Mouse (Mus musculus) stomach, embryonic 15.5 days (tissue): ENCODE measurements around the gene Napa. TPM values are rescaled to one million over a fixed set of nuclear protein-coding genes. Genes with fewer than 3 reads are reported as not detected.

Experiments used
- ATAC-seq: fragments of 200-750 bp; cut with Nextera tagmentation; 2 replicates; pipeline ENCODE4 v1.8.0; 2017; ENCODE audit warnings: low read depth, moderate number of reproducible peaks, moderate TSS enrichment; ENCODE audit not compliant: insufficient read depth, low FRiP score
- H3K27ac ChIP-seq: fragments of 300-500 bp; sonication (generic); 2 replicates; pipeline ENCODE4 v1.5.1; 2015; ENCODE audit warnings: mild to moderate bottlenecking, inconsistent platforms
- H3K27me3 ChIP-seq: fragments of 300-500 bp; sonication (generic); replicated peaks from 2 replicates; pipeline ENCODE4 v1.6.1; 2015; ENCODE audit warnings: inconsistent platforms
- H3K36me3 ChIP-seq: fragments of 300-500 bp; sonication (generic); 2 replicates; pipeline ENCODE4 v1.6.1; 2015; ENCODE audit warnings: inconsistent platforms
- H3K4me1 ChIP-seq: fragments of 300-500 bp; sonication (generic); 2 replicates; pipeline ENCODE4 v1.6.1; 2015; ENCODE audit warnings: inconsistent platforms
- H3K4me2 ChIP-seq: fragments of 300-500 bp; sonication (generic); 2 replicates; pipeline ENCODE4 v1.6.1; 2015; ENCODE audit warnings: mild to moderate bottlenecking, inconsistent platforms
- H3K4me3 ChIP-seq: fragments of 300-500 bp; sonication (generic); replicated peaks from 2 replicates; pipeline ENCODE4 v1.5.1; 2015; ENCODE audit warnings: inconsistent platforms
- H3K9ac ChIP-seq: fragments of 300-500 bp; sonication (generic); 2 replicates; pipeline ENCODE4 v1.6.1; 2015; ENCODE audit warnings: inconsistent platforms
- H3K9me3 ChIP-seq: fragments of 300-500 bp; sonication (generic); 2 replicates; pipeline ENCODE4 v1.6.1; 2016; ENCODE audit warnings: inconsistent platforms
- WGBS: fragments of 180-500 bp; shearing (Covaris S2); methylation state at CpG from one replicate; pipeline ENCODE4 v1.1.7; 2015; 5-methylcytosine and 5-hydroxymethylcytosine counted together
- polyA plus RNA-seq: library from polyadenylated mRNA; unstranded; fragments of >200 nt; fragmentation: Nextera tagmentation; extraction: Ambion mirVana; gene quantifications from 2 replicates; pipeline ENCODE4 v1.2.1, GENCODE M21; 2015

Gene Napa
- polyA plus RNA-seq = 175 and 176 TPM in 2 replicates

DNA sequence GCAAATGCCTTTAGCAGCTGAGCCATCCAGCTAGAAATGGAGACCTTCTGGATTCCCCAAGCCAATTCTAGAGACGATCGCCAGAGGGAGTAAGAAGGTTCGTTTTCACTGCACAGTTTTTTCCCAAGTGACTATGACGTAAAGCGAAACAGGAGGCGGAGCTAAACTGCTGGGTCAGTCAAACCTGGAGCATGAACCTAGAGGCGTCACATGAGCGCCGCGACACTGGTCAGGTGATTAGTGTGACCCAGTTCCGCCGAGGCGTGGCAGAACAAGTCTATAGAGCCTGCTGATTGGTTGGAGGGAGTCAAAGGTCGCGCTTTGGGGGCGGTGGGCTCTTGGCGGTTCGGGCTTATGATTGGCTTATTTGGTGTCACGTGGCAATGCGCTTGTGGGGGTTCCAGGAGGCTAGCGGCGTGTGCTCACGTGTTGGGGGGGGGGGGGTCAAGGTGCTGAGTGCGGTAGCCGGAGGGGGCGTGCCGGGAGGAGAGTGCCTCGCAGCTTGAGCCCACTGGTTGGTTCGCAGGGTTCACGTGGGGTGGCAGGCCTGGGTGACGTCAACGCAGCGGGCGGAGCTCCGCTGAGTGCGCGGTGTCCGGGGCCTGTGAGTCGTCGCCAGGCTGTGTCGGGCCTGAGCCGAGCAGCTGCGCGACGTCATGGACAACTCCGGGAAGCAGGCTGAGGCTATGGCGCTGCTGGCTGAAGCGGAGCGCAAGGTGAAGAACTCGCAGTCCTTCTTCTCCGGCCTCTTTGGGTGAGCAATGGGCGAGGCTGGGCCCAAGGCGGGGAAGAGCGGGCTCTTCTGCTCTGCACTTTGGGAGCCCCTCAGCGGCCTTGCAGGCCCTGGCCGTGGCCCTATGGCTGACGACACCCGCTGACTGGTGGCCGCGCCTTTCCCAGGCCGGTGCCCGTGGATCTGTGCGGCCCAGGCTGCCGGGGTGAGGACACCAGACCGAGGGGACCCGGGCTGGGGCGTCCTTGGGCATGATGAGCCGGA is at the start of gene Napa:
Napa (plus strand) TSS at position 438 of the 997 bp plus-strand sequence.
- peak; percentile 98 for ATAC-seq
- H3K4me3 ChIP-seq = peak within 1 kb of the TSS; percentile 83
- no peaks in the 10 kb centered on the region for H3K27me3 ChIP-seq
- peak within 1 kb of the TSS; percentile 99 for H3K9ac ChIP-seq
- peaks cover 10% of the 10 kb centered on the region for H3K4me1 ChIP-seq
- H3K36me3 ChIP-seq = no peaks in the 10 kb centered on the region
- H3K9me3 ChIP-seq = no peaks in the 10 kb centered on the region
- peak within 1 kb of the TSS; percentile 87 for H3K27ac ChIP-seq
- WGBS = under 1% methylated on average over 65 of the region's 68 CpGs
- peak within 1 kb of the TSS; percentile 72 for H3K4me2 ChIP-seq

DNA sequence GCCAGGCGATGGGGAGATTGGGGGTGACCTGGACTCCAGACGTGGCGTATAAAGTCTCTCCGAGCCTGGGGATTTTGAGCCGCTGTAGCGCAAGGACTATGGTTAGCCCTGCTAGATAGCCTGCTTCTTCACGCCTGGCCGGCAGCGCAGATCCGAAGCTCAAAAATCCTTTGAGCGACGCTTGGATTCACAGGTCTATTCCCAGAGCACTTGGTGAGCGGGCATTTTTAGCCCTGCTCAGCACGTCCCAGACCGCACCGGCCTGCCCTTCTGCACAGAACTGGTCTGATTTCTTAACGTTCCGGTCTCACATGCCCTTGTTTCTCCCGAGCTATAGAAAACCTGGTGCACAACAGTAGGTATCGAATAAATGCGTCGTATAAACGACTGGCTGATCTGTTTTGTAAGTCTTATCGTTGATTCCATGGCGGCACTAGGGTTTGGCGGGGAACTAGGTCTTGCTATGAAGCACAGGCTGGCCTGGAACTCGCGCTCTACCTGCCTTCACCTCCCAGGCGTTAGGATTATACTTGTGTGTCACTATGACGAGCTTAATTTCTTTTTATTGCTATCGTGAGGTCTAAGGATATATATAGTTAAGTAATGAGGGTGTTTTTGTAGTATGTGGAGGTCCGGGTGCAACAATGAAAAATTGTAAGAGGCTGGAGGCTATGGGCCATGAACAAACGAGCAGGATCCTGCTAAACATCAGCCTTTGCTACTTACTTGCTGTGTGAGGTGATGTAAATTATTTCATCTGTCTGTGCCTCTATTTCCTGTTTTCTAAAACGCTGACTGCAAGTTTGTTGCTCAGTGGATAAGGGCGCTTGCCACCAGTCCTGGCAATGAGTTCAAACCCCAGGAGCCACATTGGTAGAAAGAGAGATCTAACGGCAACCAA is 49.3 kb upstream of the Napa start:
- Histone ChIP-seq H3K27me3 (no peaks in the 10 kb centered on the region), H3K36me3 (no peaks in the 10 kb centered on the region), H3K4me1 (peaks cover 43% of the 10 kb centered on the region), H3K27ac (peak overlapping the region; percentile 82), H3K9ac (peak overlapping the region; percentile 51), H3K4me2 (peak overlapping the region; percentile 67), H3K9me3 (no peaks in the 10 kb centered on the region), H3K4me3 (peak overlapping the region; percentile 85)
- ATAC-seq = no peak
- WGBS = 7% methylated on average over 36 of the region's 36 CpGs

DNA sequence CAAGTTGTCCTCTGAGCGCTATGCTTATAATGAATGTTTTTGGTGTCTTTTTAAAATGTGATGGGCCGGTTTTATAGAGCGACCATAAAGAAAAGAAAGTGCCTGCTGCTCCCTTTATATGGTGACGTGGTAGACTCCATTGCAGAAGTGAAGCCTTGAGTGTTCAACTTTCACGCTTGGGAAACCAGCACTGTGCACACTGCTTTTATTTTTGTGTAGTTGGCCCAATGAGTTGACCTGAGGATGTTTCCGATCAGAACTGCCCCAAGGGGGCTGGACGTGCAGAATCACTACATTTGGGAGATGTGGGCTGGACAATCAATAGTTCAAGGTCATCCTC is 48.7 kb upstream of the Napa start:
- ATAC-seq = no peak
- Histone ChIP-seq H3K4me2 (peak overlapping the region; percentile 67), H3K27ac (no peak overlapping the region), H3K4me3 (peak overlapping the region; percentile 85), H3K4me1 (peaks cover 38% of the 10 kb centered on the region), H3K27me3 (no peaks in the 10 kb centered on the region), H3K9ac (no peak overlapping the region), H3K9me3 (no peaks in the 10 kb centered on the region), H3K36me3 (no peaks in the 10 kb centered on the region)
- 69% methylated on average over 7 of the region's 7 CpGs for WGBS

DNA sequence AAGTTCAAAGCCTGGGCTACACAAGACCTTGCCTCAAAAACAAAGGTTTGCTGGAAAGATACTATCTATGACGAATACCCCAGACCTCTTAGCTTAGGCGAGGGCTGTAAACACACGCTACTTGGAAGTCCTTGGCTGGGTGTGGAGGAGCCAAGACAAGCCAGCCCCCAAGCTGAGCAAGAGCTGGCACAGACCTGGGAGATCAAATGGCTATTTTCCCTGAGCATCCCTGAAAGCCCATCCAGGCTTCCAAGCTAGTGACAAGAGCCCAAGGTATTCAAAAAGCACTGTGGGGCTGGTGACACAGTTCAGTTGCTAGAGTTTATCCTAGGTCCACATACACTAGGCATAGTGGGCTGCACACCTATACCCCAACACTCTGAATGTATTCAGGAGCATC is 47.7 kb upstream of the Napa start:
- ATAC-seq = no peak
- 81% methylated on average over 3 of the region's 3 CpGs for WGBS
- no peaks in the 10 kb centered on the region for H3K36me3 ChIP-seq
- no peak overlapping the region for H3K9ac ChIP-seq
- no peak overlapping the region for H3K27ac ChIP-seq
- H3K4me3 ChIP-seq = peak overlapping the region; percentile 85
- peak overlapping the region; percentile 67 for H3K4me2 ChIP-seq
- peaks cover 29% of the 10 kb centered on the region for H3K4me1 ChIP-seq
- no peaks in the 10 kb centered on the region for H3K27me3 ChIP-seq
- no peaks in the 10 kb centered on the region for H3K9me3 ChIP-seq

DNA sequence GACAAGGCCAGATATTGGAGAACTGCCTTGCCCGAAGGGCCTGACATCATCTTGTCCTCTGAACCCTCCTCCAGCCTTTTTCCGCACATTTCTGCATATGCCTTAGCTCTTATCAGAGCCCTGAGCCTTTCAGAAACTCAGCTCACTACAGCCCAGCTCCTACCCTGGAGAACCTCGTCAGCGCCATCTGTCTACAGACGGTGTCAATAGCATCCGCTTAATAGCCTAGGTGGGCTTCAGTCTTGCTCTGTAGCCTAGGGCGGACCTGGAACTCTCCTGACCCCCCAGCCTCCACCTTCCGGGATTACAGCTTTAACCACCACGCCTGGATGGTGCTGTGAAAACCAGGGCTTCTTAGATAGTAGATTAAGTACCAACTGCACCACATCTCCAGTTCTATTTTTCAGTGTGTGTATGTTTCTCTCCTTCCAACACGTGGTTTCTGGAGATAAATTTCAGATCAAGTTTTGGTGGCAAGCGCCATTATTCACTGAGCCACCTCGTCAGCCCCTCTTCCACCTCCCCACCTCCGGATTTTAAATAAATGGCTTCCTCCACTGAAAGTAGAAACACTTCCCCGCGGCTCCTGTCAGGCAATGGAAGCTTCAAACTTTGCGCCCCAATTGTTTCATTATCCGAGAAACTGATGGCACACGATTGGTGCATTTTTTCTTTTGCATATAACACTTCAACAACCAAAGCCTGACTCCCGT is 46.2 kb upstream of the Napa start:
- Histone ChIP-seq H3K9ac (peak overlapping the region; percentile 47; the same call in 1 of the 2 replicates), H3K4me1 (peaks cover 20% of the 10 kb centered on the region), H3K4me2 (peak overlapping the region; percentile 86), H3K4me3 (peak overlapping the region; percentile 63), H3K27ac (peak overlapping the region; percentile 91), H3K36me3 (no peaks in the 10 kb centered on the region), H3K27me3 (no peaks in the 10 kb centered on the region), H3K9me3 (no peaks in the 10 kb centered on the region)
- 3% methylated on average over 19 of the region's 19 CpGs for WGBS
- peak; percentile 9; the same call in 1 of the 2 replicates for ATAC-seq

DNA sequence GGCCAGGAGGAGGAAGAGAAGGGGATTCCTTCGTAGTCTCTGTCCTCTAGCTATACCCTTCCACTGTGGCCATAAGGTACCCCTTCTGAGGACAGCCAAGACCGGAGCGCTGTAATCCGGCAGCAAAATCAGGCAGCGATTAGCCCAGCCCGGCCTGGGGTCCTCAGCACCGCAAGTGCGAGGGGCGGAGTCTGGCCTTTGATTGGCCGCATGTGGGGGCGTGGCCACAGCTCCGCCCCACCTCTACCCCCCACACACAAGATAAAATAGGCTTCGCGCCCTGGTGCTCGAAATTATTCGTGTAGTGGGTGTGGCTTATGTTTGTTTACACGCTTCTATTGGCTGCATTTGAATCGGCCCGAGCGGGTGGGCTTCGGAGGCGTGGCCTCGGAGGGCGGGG is 45.6 kb upstream of the Napa start:
- under 1% methylated on average over 24 of the region's 24 CpGs for WGBS
- peak; percentile 81 for ATAC-seq

DNA sequence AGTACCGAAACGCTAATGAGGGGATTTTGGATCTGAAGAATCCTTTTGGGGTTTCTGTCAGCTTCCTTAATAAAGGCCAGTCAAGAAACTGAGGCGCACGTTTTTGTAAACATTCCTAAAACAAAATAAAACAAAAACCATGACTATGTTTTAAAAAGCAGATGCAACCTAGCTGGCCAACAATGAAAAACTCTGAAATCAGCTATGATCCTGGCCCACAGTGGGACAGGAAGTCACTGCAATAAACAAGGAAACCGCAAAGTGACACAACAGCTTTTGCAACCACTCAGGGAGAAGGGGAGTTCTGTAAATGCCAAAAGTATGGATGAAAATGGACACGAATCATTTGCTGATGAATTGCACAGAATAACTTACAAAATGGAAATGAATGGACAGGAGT is 45.2 kb upstream of the Napa start:
- Histone ChIP-seq H3K4me1 (peaks cover 20% of the 10 kb centered on the region), H3K27me3 (no peaks in the 10 kb centered on the region), H3K27ac (peak overlapping the region; percentile 57; the same call in 1 of the 2 replicates), H3K9ac (no peak overlapping the region), H3K9me3 (no peaks in the 10 kb centered on the region), H3K4me2 (peak overlapping the region; percentile 86), H3K36me3 (no peaks in the 10 kb centered on the region), H3K4me3 (peak overlapping the region; percentile 63)
- no peak for ATAC-seq
- 9% methylated on average over 6 of the region's 6 CpGs for WGBS

More for the DNA sequence above, 45.6 kb upstream of the Napa start:
- Histone ChIP-seq H3K27me3 (no peaks in the 10 kb centered on the region), H3K4me1 (peaks cover 20% of the 10 kb centered on the region), H3K9ac (peak overlapping the region; percentile 47; the same call in 1 of the 2 replicates), H3K36me3 (no peaks in the 10 kb centered on the region), H3K27ac (peak overlapping the region; percentile 91), H3K4me2 (peak overlapping the region; percentile 86), H3K4me3 (peak overlapping the region; percentile 63), H3K9me3 (no peaks in the 10 kb centered on the region)

DNA sequence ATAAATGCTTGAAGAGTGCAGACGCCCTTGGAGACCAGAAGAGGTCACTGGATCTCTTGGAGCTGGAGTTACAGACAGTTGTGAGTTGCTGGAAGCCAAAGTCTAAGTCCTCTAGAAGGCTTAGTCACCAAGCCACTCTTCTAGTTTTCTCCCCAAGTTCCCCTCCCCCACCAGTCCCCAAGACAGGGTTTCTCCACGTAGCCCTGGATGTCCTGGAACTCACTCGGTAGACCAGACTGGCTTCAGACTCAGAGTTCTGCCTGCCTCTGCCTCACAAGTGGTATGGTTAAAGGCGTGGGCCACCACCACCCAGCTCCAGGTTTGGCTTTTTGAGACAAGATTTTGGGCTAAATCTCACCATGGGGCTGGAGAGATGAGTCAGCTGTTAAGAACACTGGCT is 43.3 kb upstream of the Napa start:
- no peak for ATAC-seq
- H3K9ac ChIP-seq = no peak overlapping the region
- H3K4me1 ChIP-seq = peaks cover 10% of the 10 kb centered on the region; the same call in 1 of the 2 replicates
- H3K27ac ChIP-seq = no peak overlapping the region
- H3K9me3 ChIP-seq = no peaks in the 10 kb centered on the region
- no peak overlapping the region for H3K4me2 ChIP-seq
- no peak overlapping the region for H3K4me3 ChIP-seq
- no peaks in the 10 kb centered on the region for H3K36me3 ChIP-seq
- 58% methylated on average over 4 of the region's 4 CpGs for WGBS
- peaks cover 4% of the 10 kb centered on the region; the same call in 1 of the 2 replicates for H3K27me3 ChIP-seq

DNA sequence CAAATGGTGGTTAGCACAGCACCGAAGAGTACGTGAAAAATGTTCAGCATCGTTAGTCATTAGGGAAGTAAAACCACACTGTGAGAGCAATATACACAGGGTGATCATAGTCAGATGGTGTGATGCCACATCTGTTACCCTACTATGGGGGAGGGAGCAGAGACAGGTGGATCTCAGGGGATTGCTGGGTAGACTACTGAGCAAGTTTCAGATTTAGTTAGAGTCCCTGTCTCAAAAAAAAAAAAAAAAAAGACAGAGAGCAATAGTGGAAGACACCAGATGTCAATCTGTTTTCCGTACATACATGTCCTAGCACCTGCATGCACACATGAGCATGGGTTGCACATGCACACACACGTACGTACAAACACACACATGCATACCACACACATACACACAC is 42.6 kb upstream of the Napa start:
- Histone ChIP-seq H3K9ac (no peak overlapping the region), H3K4me3 (no peak overlapping the region), H3K36me3 (no peaks in the 10 kb centered on the region), H3K27ac (no peak overlapping the region), H3K9me3 (no peaks in the 10 kb centered on the region), H3K27me3 (peaks cover 5% of the 10 kb centered on the region; the same call in 1 of the 2 replicates), H3K4me1 (peaks cover 3% of the 10 kb centered on the region; the same call in 1 of the 2 replicates), H3K4me2 (no peak overlapping the region)
- 84% methylated on average over 6 of the region's 6 CpGs for WGBS
- no peak for ATAC-seq

DNA sequence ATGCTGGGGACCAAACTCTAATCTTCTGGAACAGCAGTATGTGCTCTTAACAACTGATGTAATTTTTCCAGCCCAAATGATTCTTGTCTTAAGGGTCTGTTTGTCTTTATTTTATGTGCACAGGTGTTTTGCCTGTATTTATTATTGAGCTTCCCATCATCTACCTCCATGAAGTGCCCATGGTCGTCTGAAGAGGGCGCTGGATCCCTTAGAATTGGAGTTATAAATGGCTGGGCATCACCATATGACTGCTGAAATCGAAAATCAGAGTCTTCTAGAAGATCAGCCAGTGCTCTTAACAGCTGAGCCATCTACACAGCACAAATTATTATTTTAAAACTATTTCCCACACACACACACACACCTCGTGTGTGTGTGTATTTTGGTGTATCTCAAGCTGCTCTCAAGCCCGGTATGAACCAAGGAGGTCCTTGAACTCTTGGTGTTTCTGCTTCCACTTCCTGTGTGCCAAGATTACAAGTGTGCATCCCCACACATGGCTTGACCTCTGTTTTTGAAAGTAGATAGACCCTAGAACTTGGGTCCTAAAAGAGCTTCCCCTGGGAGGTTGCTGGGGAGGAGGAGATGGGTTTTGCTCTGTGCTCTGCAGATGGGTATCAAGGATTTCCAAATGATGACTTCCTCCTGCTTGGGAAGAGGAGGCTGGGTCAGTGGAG is 41.7 kb upstream of the Napa start:
- no peaks in the 10 kb centered on the region for H3K36me3 ChIP-seq
- H3K27ac ChIP-seq = peak overlapping the region; percentile 31; the same call in 1 of the 2 replicates
- 22% methylated on average over 5 of the region's 5 CpGs for WGBS
- no peaks in the 10 kb centered on the region for H3K9me3 ChIP-seq
- peaks cover 6% of the 10 kb centered on the region; the same call in 1 of the 2 replicates for H3K4me1 ChIP-seq
- ATAC-seq = no peak
- H3K4me2 ChIP-seq = no peak overlapping the region
- no peak overlapping the region for H3K9ac ChIP-seq
- no peak overlapping the region for H3K4me3 ChIP-seq
- H3K27me3 ChIP-seq = peaks cover 5% of the 10 kb centered on the region; the same call in 1 of the 2 replicates
